Mouse (Mus musculus): ENCODE measurements around the gene Hmbs. TPM values are rescaled to one million over a fixed set of nuclear protein-coding genes. Genes with fewer than 3 reads are reported as not detected.

Hmbs gene
- polyA plus RNA-seq, 1 experiment from 2014 or later = 1,388 TPM

GRCm38 (mm10) chr9:44292490-44292889, 51.5 kb downstream of the Hmbs start:
- H3K4me1 ChIP-seq (ENCODE audit: control insufficient read depth, low read depth, low read length) = peaks cover 19% of the 10 kb centered on the region
- WGBS (ENCODE audit: insufficient replicate concordance) = 63% methylated on average over 3 of the region's 3 CpGs
- no peak overlapping the region for H3K4me3 ChIP-seq (ENCODE audit: low read depth, low read length)
- H3K4me2 ChIP-seq (ENCODE audit: low read depth, low read length) = no peak overlapping the region
- H3K9ac ChIP-seq (ENCODE audit: low read depth, low read length) = no peak overlapping the region
- no peak overlapping the region for H3K27ac ChIP-seq (ENCODE audit: low read length)
- H3K36me3 ChIP-seq (ENCODE audit: control insufficient read depth, insufficient read depth) = peaks cover 47% of the 10 kb centered on the region
- no peak for ATAC-seq (ENCODE audit: low read depth)
- no peaks in the 10 kb centered on the region for H3K9me3 ChIP-seq (replicated peaks; ENCODE audit: control insufficient read depth, low read length)
- H3K27me3 ChIP-seq (ENCODE audit: control insufficient read depth, insufficient read depth, low read depth, low read length) = no peaks in the 10 kb centered on the region

GRCm38 (mm10) chr9:44288959-44289291, 55.1 kb downstream of the Hmbs start:
- Histone ChIP-seq H3K4me2 (ENCODE audit: low read depth, low read length) (peak overlapping the region; percentile 88), H3K9ac (ENCODE audit: low read depth, low read length) (peak overlapping the region; percentile 95), H3K9me3 (replicated peaks; ENCODE audit: control insufficient read depth, low read length) (no peaks in the 10 kb centered on the region), H3K4me3 (ENCODE audit: low read depth, low read length) (peak overlapping the region; percentile 75), H3K27ac (ENCODE audit: low read length) (peak overlapping the region; percentile 96), H3K27me3 (ENCODE audit: control insufficient read depth, insufficient read depth, low read depth, low read length) (no peaks in the 10 kb centered on the region; the same call in 1 of the 2 replicates), H3K4me1 (ENCODE audit: control insufficient read depth, low read depth, low read length) (peaks cover 36% of the 10 kb centered on the region), H3K36me3 (ENCODE audit: control insufficient read depth, insufficient read depth) (peaks cover 27% of the 10 kb centered on the region)
- ATAC-seq (ENCODE audit: low read depth) = peak; percentile 40
- WGBS (ENCODE audit: insufficient replicate concordance) = 5% methylated on average over 11 of the region's 11 CpGs

- peak within 1 kb of the TSS; percentile 75 for H3K4me3 ChIP-seq (ENCODE audit: low read depth, low read length)
- no peaks in the 10 kb centered on the region; the same call in 1 of the 2 replicates for H3K27me3 ChIP-seq (ENCODE audit: control insufficient read depth, insufficient read depth, low read depth, low read length)
- peak within 1 kb of the TSS; percentile 88 for H3K4me2 ChIP-seq (ENCODE audit: low read depth, low read length)
- ATAC-seq (ENCODE audit: low read depth) = peak; percentile 85
- H3K36me3 ChIP-seq (ENCODE audit: control insufficient read depth, insufficient read depth) = peaks cover 22% of the 10 kb centered on the region
- H3K27ac ChIP-seq (ENCODE audit: low read length) = peak within 1 kb of the TSS; percentile 96
- H3K9me3 ChIP-seq (replicated peaks; ENCODE audit: control insufficient read depth, low read length) = no peaks in the 10 kb centered on the region
- peak within 1 kb of the TSS; percentile 95 for H3K9ac ChIP-seq (ENCODE audit: low read depth, low read length)
- 1% methylated on average over 38 of the region's 38 CpGs for WGBS (ENCODE audit: insufficient replicate concordance)
- H3K4me1 ChIP-seq (ENCODE audit: control insufficient read depth, low read depth, low read length) = peaks cover 36% of the 10 kb centered on the region
These were observed 55.7 kb downstream of the Hmbs start, which contains the start of gene Abcg4 for GRCm38 (mm10) chr9:44288076-44288958. Gene Abcg4, minus strand, starts transcription at chr9:44288615.

GRCm38 (mm10) chr9:44287401-44288075, 56.5 kb downstream of the Hmbs start:
- peaks cover 14% of the 10 kb centered on the region for H3K36me3 ChIP-seq (ENCODE audit: control insufficient read depth, insufficient read depth)
- peak; percentile 28 for ATAC-seq (ENCODE audit: low read depth)
- H3K27ac ChIP-seq (ENCODE audit: low read length) = peak overlapping the region; percentile 96
- H3K9ac ChIP-seq (ENCODE audit: low read depth, low read length) = peak overlapping the region; percentile 95
- H3K9me3 ChIP-seq (replicated peaks; ENCODE audit: control insufficient read depth, low read length) = no peaks in the 10 kb centered on the region
- no peaks in the 10 kb centered on the region; the same call in 1 of the 2 replicates for H3K27me3 ChIP-seq (ENCODE audit: control insufficient read depth, insufficient read depth, low read depth, low read length)
- H3K4me3 ChIP-seq (ENCODE audit: low read depth, low read length) = peak overlapping the region; percentile 75
- WGBS (ENCODE audit: insufficient replicate concordance) = 2% methylated on average over 47 of the region's 47 CpGs
- H3K4me2 ChIP-seq (ENCODE audit: low read depth, low read length) = peak overlapping the region; percentile 88
- peaks cover 34% of the 10 kb centered on the region for H3K4me1 ChIP-seq (ENCODE audit: control insufficient read depth, low read depth, low read length)

- Histone ChIP-seq H3K4me2 (ENCODE audit: low read depth, low read length) (peak overlapping the region; percentile 88), H3K9me3 (replicated peaks; ENCODE audit: control insufficient read depth, low read length) (no peaks in the 10 kb centered on the region), H3K4me3 (ENCODE audit: low read depth, low read length) (peak overlapping the region; percentile 75), H3K4me1 (ENCODE audit: control insufficient read depth, low read depth, low read length) (peaks cover 34% of the 10 kb centered on the region), H3K9ac (ENCODE audit: low read depth, low read length) (peak overlapping the region; percentile 95), H3K27ac (ENCODE audit: low read length) (peak overlapping the region; percentile 96), H3K27me3 (ENCODE audit: control insufficient read depth, insufficient read depth, low read depth, low read length) (no peaks in the 10 kb centered on the region; the same call in 1 of the 2 replicates), H3K36me3 (ENCODE audit: control insufficient read depth, insufficient read depth) (peaks cover 14% of the 10 kb centered on the region)
- ATAC-seq (ENCODE audit: low read depth) = no peak
- WGBS (ENCODE audit: insufficient replicate concordance) = 6% methylated on average over 11 of the region's 11 CpGs
These were observed 57.0 kb downstream of the Hmbs start for GRCm38 (mm10) chr9:44287003-44287400.

Small RNA genes lying within 50 kb of the gene (microRNA-seq; reads per million reads assigned to microRNA genes)
- 1.7 reads per million for gene Gm44335

Other genes with a start within 250 kb of the Hmbs start
- gene Mfrp, start 242.5 kb downstream of the Hmbs start, polyA plus RNA-seq (2015; fragmentation: Nextera tagmentation; extraction: Ambion mirVana) = 0.04 TPM in 1 of 2 replicates, not detected in the other
- gene C1qtnf5, start 237.0 kb downstream of the Hmbs start, polyA plus RNA-seq (2015; fragmentation: Nextera tagmentation; extraction: Ambion mirVana) = 0.29 and 0.52 TPM in 2 replicates
- 0.07 TPM in 1 of 2 replicates, not detected in the other for gene Gm49380, start 230.7 kb downstream of the Hmbs start, polyA plus RNA-seq (2015; fragmentation: Nextera tagmentation; extraction: Ambion mirVana)
- 27.1 and 32.3 TPM in 2 replicates for gene Rnf26, start 230.7 kb downstream of the Hmbs start, polyA plus RNA-seq (2015; fragmentation: Nextera tagmentation; extraction: Ambion mirVana)
- gene Mcam, start 209.8 kb downstream of the Hmbs start, polyA plus RNA-seq (2015; fragmentation: Nextera tagmentation; extraction: Ambion mirVana) = 4.5 and 5.6 TPM in 2 replicates
- gene Cbl, start 110.2 kb downstream of the Hmbs start, polyA plus RNA-seq (2015; fragmentation: Nextera tagmentation; extraction: Ambion mirVana) = 4.4 and 5.0 TPM in 2 replicates
- not detected in 2 replicates for gene Ccdc153, start 103.6 kb downstream of the Hmbs start, polyA plus RNA-seq (2015; fragmentation: Nextera tagmentation; extraction: Ambion mirVana)
- gene Pdzd3, start 92.8 kb downstream of the Hmbs start, polyA plus RNA-seq (2015; fragmentation: Nextera tagmentation; extraction: Ambion mirVana) = 0.04 and 0.14 TPM in 2 replicates
- gene Nlrx1, start 75.6 kb downstream of the Hmbs start, polyA plus RNA-seq (2015; fragmentation: Nextera tagmentation; extraction: Ambion mirVana) = 4.3 and 5.0 TPM in 2 replicates
- 16.0 and 17.9 TPM in 2 replicates for gene Abcg4, start 55.6 kb downstream of the Hmbs start, polyA plus RNA-seq (2015; fragmentation: Nextera tagmentation; extraction: Ambion mirVana)
- 10.1 and 12.6 TPM in 2 replicates for gene Hinfp, start 38.6 kb downstream of the Hmbs start, polyA plus RNA-seq (2015; fragmentation: Nextera tagmentation; extraction: Ambion mirVana)
- 7.8 and 9.1 TPM in 2 replicates for gene C2cd2l, start 23.9 kb downstream of the Hmbs start, polyA plus RNA-seq (2015; fragmentation: Nextera tagmentation; extraction: Ambion mirVana)
- gene Dpagt1, start 18.2 kb downstream of the Hmbs start, polyA plus RNA-seq (2015; fragmentation: Nextera tagmentation; extraction: Ambion mirVana) = 17.5 and 20.1 TPM in 2 replicates
- gene H2afx, start 9.5 kb downstream of the Hmbs start, polyA plus RNA-seq (2015; fragmentation: Nextera tagmentation; extraction: Ambion mirVana) = 191 and 216 TPM in 2 replicates
- gene Vps11, start 17.4 kb upstream of the Hmbs start, polyA plus RNA-seq (2015; fragmentation: Nextera tagmentation; extraction: Ambion mirVana) = 14.3 and 14.4 TPM in 2 replicates
- 14.3 and 14.5 TPM in 2 replicates for gene Hyou1, start 35.3 kb upstream of the Hmbs start, polyA plus RNA-seq (2015; fragmentation: Nextera tagmentation; extraction: Ambion mirVana)
- gene Slc37a4, start 52.6 kb upstream of the Hmbs start, polyA plus RNA-seq (2015; fragmentation: Nextera tagmentation; extraction: Ambion mirVana) = 65.1 and 81.4 TPM in 2 replicates
- gene Rps25, start 62.9 kb upstream of the Hmbs start, polyA plus RNA-seq (2015; fragmentation: Nextera tagmentation; extraction: Ambion mirVana) = 791 and 928 TPM in 2 replicates
- gene Trappc4, start 63.4 kb upstream of the Hmbs start, polyA plus RNA-seq (2015; fragmentation: Nextera tagmentation; extraction: Ambion mirVana) = 42.8 and 46.3 TPM in 2 replicates
- 12.2 and 16.3 TPM in 2 replicates for gene Ccdc84, start 74.3 kb upstream of the Hmbs start, polyA plus RNA-seq (2015; fragmentation: Nextera tagmentation; extraction: Ambion mirVana)
- gene Foxr1, start 96.9 kb upstream of the Hmbs start, polyA plus RNA-seq (2015; fragmentation: Nextera tagmentation; extraction: Ambion mirVana) = not detected in 2 replicates
- not detected in 2 replicates for gene Upk2, start 110.7 kb upstream of the Hmbs start, polyA plus RNA-seq (2015; fragmentation: Nextera tagmentation; extraction: Ambion mirVana)
- 2.2 TPM in 2 replicates for gene Bcl9l, start 138.6 kb upstream of the Hmbs start, polyA plus RNA-seq (2015; fragmentation: Nextera tagmentation; extraction: Ambion mirVana)
- 0.14 TPM in 1 of 2 replicates, not detected in the other for gene Cxcr5, start 217.6 kb upstream of the Hmbs start, polyA plus RNA-seq (2015; fragmentation: Nextera tagmentation; extraction: Ambion mirVana)

Measured in liver, embryonic 16.5 days (tissue).